Mouse (Mus musculus) heart, embryonic 15.5 days (tissue): ENCODE data around the gene Caml. TPM values are rescaled to one million over a fixed set of nuclear protein-coding genes. Genes with fewer than 3 reads are reported as not detected.
"Not testable (repeated sequence)": the region's sequence is repeated elsewhere in the genome, so short reads cannot be mapped to it uniquely, and the experiment has no call there.

Source experiments
- ATAC-seq: fragments of 200-750 bp; cut with Nextera tagmentation; replicated peaks from 2 replicates; pipeline ENCODE4 v1.8.0; 2017; ENCODE audit warnings: low read depth, moderate TSS enrichment; ENCODE audit not compliant: insufficient number of reproducible peaks, insufficient read depth, low FRiP score
- H3K27ac ChIP-seq: fragments of 300-500 bp; sonication (generic); 2 replicates; pipeline ENCODE4 v1.5.1; 2015; ENCODE audit warnings: mild to moderate bottlenecking, inconsistent platforms
- H3K27me3 ChIP-seq: fragments of 300-500 bp; sonication (generic); 2 replicates; pipeline ENCODE4 v1.6.1; 2015; ENCODE audit warnings: inconsistent platforms
- H3K36me3 ChIP-seq: fragments of 300-500 bp; sonication (generic); 2 replicates; pipeline ENCODE4 v1.6.1; 2015; ENCODE audit warnings: mild to moderate bottlenecking, inconsistent platforms
- H3K4me1 ChIP-seq: fragments of 300-500 bp; sonication (generic); replicated peaks from 2 replicates; pipeline ENCODE4 v1.6.1; 2015; ENCODE audit warnings: inconsistent platforms
- H3K4me2 ChIP-seq: fragments of 300-500 bp; sonication (generic); 2 replicates; pipeline ENCODE4 v1.6.1; 2015; ENCODE audit warnings: inconsistent platforms, mild to moderate bottlenecking, moderate library complexity
- H3K4me3 ChIP-seq: fragments of 300-500 bp; sonication (generic); 2 replicates; pipeline ENCODE4 v1.5.1; 2015; ENCODE audit warnings: mild to moderate bottlenecking, inconsistent platforms
- H3K9ac ChIP-seq: fragments of 300-500 bp; sonication (generic); 2 replicates; pipeline ENCODE4 v1.6.1; 2015; ENCODE audit warnings: mild to moderate bottlenecking, inconsistent platforms
- H3K9me3 ChIP-seq: fragments of 300-500 bp; sonication (generic); replicated peaks from 2 replicates; pipeline ENCODE4 v1.6.1; 2016; ENCODE audit warnings: inconsistent platforms
- WGBS: fragments of 180-500 bp; shearing (Covaris S2); methylation state at CpG from one replicate; pipeline ENCODE4 v1.1.7; 2015; ENCODE audit warnings: mixed read lengths; 5-methylcytosine and 5-hydroxymethylcytosine counted together
- polyA plus RNA-seq: library from polyadenylated mRNA; unstranded; fragments of >200 nt; fragmentation: Nextera tagmentation; extraction: Ambion mirVana; gene quantifications from 2 replicates; pipeline ENCODE4 v1.2.1, GENCODE M21; 2015

Gene Caml
- polyA plus RNA-seq, 1 experiment from 2014 or later = 38.2 TPM

GRCm38 (mm10) chr13:55634639-55635127 is 11.9 kb downstream of the Caml start, which contains the start of gene Ddx46:
TSS of gene Ddx46 (plus strand) at chr13:55635027.
- Histone ChIP-seq H3K4me3 (peak within 1 kb of the TSS; percentile 84), H3K27ac (peak within 1 kb of the TSS; percentile 50), H3K36me3 (peaks cover 46% of the 10 kb centered on the region), H3K9me3 (no peaks in the 10 kb centered on the region), H3K9ac (peak within 1 kb of the TSS; percentile 91), H3K4me2 (peak within 1 kb of the TSS; percentile 79), H3K4me1 (peaks cover 11% of the 10 kb centered on the region), H3K27me3 (no peaks in the 10 kb centered on the region)
- WGBS = 4% methylated on average over 30 of the region's 30 CpGs
- peak; percentile 87 for ATAC-seq

- H3K9ac ChIP-seq = peak overlapping the region; percentile 91
- H3K4me2 ChIP-seq = peak overlapping the region; percentile 79
- peak overlapping the region; percentile 84 for H3K4me3 ChIP-seq
- WGBS = 0% methylated on average over 40 of the region's 40 CpGs
- H3K4me1 ChIP-seq = peaks cover 11% of the 10 kb centered on the region
- H3K27ac ChIP-seq = peak overlapping the region; percentile 50
- peaks cover 45% of the 10 kb centered on the region for H3K36me3 ChIP-seq
- peak; percentile 32 for ATAC-seq
- no peaks in the 10 kb centered on the region for H3K27me3 ChIP-seq
- no peaks in the 10 kb centered on the region for H3K9me3 ChIP-seq
These were observed 12.4 kb downstream of the Caml start for GRCm38 (mm10) chr13:55635146-55635571.

- Histone ChIP-seq H3K9ac (no peak overlapping the region), H3K9me3 (no peaks in the 10 kb centered on the region), H3K36me3 (peaks cover 43% of the 10 kb centered on the region), H3K27me3 (no peaks in the 10 kb centered on the region), H3K4me2 (peak overlapping the region; percentile 79), H3K4me3 (peak overlapping the region; percentile 84; the same call in 1 of the 2 replicates), H3K27ac (no peak overlapping the region), H3K4me1 (peaks cover 11% of the 10 kb centered on the region)
- 90% methylated on average over 14 of the region's 14 CpGs for WGBS
- ATAC-seq = no peak
These were observed 13.6 kb downstream of the Caml start for GRCm38 (mm10) chr13:55636185-55636983.

GRCm38 (mm10) chr13:55640480-55640879 is 17.7 kb downstream of the Caml start:
- H3K27me3 ChIP-seq, H3K4me3 ChIP-seq, ATAC-seq, H3K4me1 ChIP-seq, H3K9me3 ChIP-seq, H3K9ac ChIP-seq, H3K4me2 ChIP-seq, H3K27ac ChIP-seq: not testable (repeated sequence)
- peaks cover 30% of the 10 kb centered on the region for H3K36me3 ChIP-seq
- WGBS = 40% methylated on average over 8 of the region's 8 CpGs

- WGBS = 88% methylated on average over 2 of the region's 2 CpGs
- Histone ChIP-seq H3K4me2 (no peak overlapping the region), H3K36me3 (peaks cover 58% of the 10 kb centered on the region), H3K9ac (no peak overlapping the region), H3K4me1 (no peaks in the 10 kb centered on the region), H3K27ac (no peak overlapping the region), H3K9me3 (no peaks in the 10 kb centered on the region), H3K27me3 (no peaks in the 10 kb centered on the region), H3K4me3 (no peak overlapping the region)
- ATAC-seq = no peak
These were observed 21.7 kb downstream of the Caml start for GRCm38 (mm10) chr13:55644525-55644924.

- H3K27me3 ChIP-seq = no peaks in the 10 kb centered on the region
- H3K4me1 ChIP-seq = no peaks in the 10 kb centered on the region
- WGBS = 89% methylated on average over 12 of the region's 12 CpGs
- H3K9ac ChIP-seq = no peak overlapping the region
- H3K4me2 ChIP-seq = no peak overlapping the region
- H3K36me3 ChIP-seq = peaks cover 99% of the 10 kb centered on the region
- H3K9me3 ChIP-seq = no peaks in the 10 kb centered on the region
- H3K4me3 ChIP-seq = no peak overlapping the region
- H3K27ac ChIP-seq = no peak overlapping the region
- ATAC-seq = no peak
These were observed 27.3 kb downstream of the Caml start for GRCm38 (mm10) chr13:55650098-55650497.

- Histone ChIP-seq H3K4me1 (no peaks in the 10 kb centered on the region), H3K9ac (no peak overlapping the region), H3K36me3 (peaks cover 99% of the 10 kb centered on the region), H3K27me3 (no peaks in the 10 kb centered on the region), H3K4me3 (no peak overlapping the region), H3K9me3 (no peaks in the 10 kb centered on the region), H3K27ac (no peak overlapping the region), H3K4me2 (no peak overlapping the region)
- ATAC-seq = no peak
- WGBS = 89% methylated on average over 6 of the region's 6 CpGs
These were observed 28.2 kb downstream of the Caml start for GRCm38 (mm10) chr13:55650980-55651379.

- H3K4me3 ChIP-seq = no peak overlapping the region
- ATAC-seq = no peak
- H3K36me3 ChIP-seq = peaks cover 91% of the 10 kb centered on the region
- no peaks in the 10 kb centered on the region for H3K9me3 ChIP-seq
- WGBS = 85% methylated on average over 6 of the region's 6 CpGs
- H3K27me3 ChIP-seq = no peaks in the 10 kb centered on the region
- H3K9ac ChIP-seq = no peak overlapping the region
- H3K4me2 ChIP-seq = no peak overlapping the region
- no peak overlapping the region for H3K27ac ChIP-seq
- no peaks in the 10 kb centered on the region for H3K4me1 ChIP-seq
These were observed 45.7 kb downstream of the Caml start for GRCm38 (mm10) chr13:55668550-55668949.

- ATAC-seq = no peak
- Histone ChIP-seq H3K4me2 (no peak overlapping the region), H3K27me3 (no peaks in the 10 kb centered on the region), H3K4me1 (no peaks in the 10 kb centered on the region), H3K27ac (no peak overlapping the region), H3K36me3 (peaks cover 87% of the 10 kb centered on the region), H3K4me3 (no peak overlapping the region), H3K9ac (no peak overlapping the region), H3K9me3 (no peaks in the 10 kb centered on the region)
- 95% methylated on average over 6 of the region's 6 CpGs for WGBS
These were observed 49.9 kb downstream of the Caml start for GRCm38 (mm10) chr13:55672711-55673110.

- WGBS = 82% methylated on average over 8 of the region's 8 CpGs
- no peaks in the 10 kb centered on the region for H3K9me3 ChIP-seq
- peaks cover 74% of the 10 kb centered on the region for H3K36me3 ChIP-seq
- H3K4me2 ChIP-seq = no peak overlapping the region
- H3K4me1 ChIP-seq = no peaks in the 10 kb centered on the region
- no peak overlapping the region for H3K4me3 ChIP-seq
- no peak overlapping the region for H3K9ac ChIP-seq
- no peak for ATAC-seq
- no peak overlapping the region for H3K27ac ChIP-seq
- H3K27me3 ChIP-seq = no peaks in the 10 kb centered on the region
These were observed 54.6 kb downstream of the Caml start for GRCm38 (mm10) chr13:55677364-55677763.
